Mouse (Mus musculus): ENCODE data around the gene Tgfb1i1.

DNA sequence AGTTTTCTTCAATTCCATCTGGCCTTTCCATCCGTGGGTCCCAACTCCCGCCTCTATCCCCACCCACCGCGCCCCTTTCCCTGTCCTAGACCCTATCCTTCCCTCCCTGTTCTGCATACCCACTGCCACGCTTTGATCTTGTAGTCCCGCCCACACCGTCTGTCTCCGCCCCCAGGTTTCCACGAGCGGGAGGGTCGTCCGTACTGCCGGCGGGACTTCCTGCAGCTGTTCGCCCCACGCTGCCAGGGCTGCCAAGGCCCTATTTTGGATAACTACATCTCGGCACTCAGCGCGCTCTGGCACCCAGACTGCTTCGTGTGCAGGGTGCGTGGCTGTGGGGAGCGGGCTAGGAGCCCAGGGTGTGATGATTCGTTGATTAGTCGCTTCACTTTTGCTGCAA lies 6.0 kb downstream of the Tgfb1i1 start:
- TF ChIP-seq CTCF (IDR thresholded peaks at IDR 0.05; ENCODE audit: low read depth) (no peak), EP300 (IDR thresholded peaks at IDR 0.05; ENCODE audit: low read depth) (no peak)
